Mouse (Mus musculus): ENCODE measurements at regions not wholly inside any gene's neighbourhood (a gene's known extent, or its start where the extent isn't known, plus 50 kb on each side); places are given as distances from the start of the nearest gene placed in this dataset.

DNA sequence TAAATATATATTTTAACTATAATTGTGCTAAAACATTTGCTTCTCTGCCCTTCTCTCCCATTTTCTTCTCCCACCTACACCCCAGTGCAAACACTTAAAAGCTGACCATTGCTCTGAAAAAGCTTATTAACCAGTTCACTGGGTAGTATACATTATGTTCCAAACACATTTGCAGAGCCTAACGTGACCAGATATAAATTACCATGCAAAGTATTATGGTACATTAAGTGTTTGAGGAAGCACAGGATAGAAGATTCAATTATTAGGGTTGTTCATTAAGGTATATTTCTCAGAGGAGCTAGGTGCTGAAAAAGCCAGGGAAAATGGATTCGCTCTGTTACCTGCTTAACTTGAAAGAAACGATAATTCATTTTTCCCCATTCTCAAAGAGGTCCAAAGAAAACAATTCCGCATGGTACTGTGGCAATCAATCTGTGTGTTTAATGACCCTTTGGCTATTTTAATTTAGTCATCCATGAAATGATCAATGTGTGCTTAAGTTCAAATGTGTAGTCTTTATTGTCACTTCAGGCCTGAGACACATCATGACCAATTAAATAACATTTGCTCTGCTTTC, 144.0 kb upstream of the Msl3l2 start:
- TF ChIP-seq CTCF (IDR thresholded peaks at IDR 0.05) (no peak), POLR2A (IDR thresholded peaks at IDR 0.05; ENCODE audit: insufficient read depth, low read depth, low read length) (no peak)

All from heart, adult 2 months (tissue).